Mouse (Mus musculus): Measurements from ENCODE around the gene Tulp4.

Gene Tulp4

DNA sequence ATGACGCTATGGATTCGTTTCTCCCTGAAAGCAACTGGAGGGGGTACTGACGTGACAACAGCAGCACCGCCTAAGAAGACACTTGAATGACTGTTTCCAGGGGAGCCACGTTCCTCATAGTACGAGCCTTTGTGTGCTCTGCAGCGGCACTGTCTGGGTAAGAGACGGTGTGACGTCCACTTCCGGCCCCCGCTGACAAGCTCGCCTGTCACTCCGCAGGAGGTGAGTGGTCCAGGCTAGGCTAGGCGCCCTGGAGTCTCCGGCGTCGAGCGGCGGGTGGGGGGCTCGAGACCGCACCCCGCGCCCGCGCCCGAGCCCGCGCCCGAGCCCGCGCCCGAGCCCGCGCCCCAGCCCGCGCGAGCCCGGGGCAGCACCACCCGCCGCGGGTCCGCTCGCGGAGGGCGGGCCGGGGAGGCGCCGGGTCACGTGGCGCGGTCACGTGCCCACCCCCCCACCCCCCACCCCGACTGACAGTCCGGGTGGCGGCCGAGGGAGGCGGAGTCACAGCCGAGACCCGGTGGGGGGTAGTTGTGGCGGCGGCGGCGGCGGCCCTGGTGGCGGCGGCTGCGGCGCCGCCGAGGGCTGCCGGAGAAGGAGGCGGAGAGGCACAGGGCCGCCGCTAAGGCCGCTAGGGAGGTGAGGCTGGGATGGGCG, at the start of gene Tulp4:
TSS of gene Tulp4 (plus strand) at position 77 of the 654 bp plus-strand sequence.
- DNase-seq (ENCODE audit: low spot score): peak; percentile 94

GRCm38 (mm10) chr17:6062793-6063192, 43.4 kb upstream of the Tulp4 start:
- DNase-seq (ENCODE audit: low spot score): no peak

GRCm38 (mm10) chr17:6063532-6063931, 42.7 kb upstream of the Tulp4 start:
- DNase-seq (ENCODE audit: low spot score): no peak

DNA sequence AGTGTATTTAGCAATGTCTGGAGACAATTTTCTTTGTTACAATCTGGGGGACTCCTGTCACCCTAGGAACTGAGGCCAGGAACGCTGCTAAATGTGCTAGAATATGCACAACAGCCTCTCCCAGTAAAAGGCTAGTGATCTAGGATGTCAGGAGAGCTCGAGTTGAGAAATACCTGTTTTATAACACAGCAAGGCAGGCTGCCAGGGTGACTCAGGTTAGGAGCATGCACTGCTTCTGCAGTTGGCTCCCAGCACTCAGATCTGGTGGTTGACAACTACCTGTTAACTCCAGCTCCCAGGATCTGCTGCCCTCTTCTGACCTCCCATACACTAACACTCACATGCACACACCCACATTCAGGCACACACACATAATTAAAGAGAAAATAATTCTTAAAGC, 40.2 kb upstream of the Tulp4 start:
- DNase-seq (ENCODE audit: low spot score): no peak

DNA sequence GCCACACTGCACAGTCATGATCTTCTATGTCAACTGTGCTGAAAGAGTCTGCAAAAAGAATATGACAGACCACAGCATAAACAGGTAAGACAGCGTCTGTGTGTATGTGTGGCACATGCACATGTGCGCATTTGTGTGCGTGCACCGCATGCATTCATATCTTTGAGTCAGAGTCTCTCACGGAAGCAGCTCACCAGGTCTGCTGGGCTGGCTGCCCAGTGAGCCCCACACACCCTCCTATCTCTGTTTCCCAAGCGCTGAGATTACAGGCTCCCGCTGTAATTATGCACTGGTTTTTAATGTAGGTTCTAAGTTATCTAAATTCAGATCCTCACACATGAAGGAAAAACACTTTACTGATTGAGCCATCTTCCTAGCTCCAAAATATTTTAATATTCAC, 38.6 kb upstream of the Tulp4 start:
- DNase-seq (ENCODE audit: low spot score): no peak

GRCm38 (mm10) chr17:6069866-6070265, 36.4 kb upstream of the Tulp4 start:
- no peak for DNase-seq (ENCODE audit: low spot score)

- DNase-seq (ENCODE audit: low spot score): no peak
These were observed 32.8 kb upstream of the Tulp4 start for GRCm38 (mm10) chr17:6073405-6073804.

DNA sequence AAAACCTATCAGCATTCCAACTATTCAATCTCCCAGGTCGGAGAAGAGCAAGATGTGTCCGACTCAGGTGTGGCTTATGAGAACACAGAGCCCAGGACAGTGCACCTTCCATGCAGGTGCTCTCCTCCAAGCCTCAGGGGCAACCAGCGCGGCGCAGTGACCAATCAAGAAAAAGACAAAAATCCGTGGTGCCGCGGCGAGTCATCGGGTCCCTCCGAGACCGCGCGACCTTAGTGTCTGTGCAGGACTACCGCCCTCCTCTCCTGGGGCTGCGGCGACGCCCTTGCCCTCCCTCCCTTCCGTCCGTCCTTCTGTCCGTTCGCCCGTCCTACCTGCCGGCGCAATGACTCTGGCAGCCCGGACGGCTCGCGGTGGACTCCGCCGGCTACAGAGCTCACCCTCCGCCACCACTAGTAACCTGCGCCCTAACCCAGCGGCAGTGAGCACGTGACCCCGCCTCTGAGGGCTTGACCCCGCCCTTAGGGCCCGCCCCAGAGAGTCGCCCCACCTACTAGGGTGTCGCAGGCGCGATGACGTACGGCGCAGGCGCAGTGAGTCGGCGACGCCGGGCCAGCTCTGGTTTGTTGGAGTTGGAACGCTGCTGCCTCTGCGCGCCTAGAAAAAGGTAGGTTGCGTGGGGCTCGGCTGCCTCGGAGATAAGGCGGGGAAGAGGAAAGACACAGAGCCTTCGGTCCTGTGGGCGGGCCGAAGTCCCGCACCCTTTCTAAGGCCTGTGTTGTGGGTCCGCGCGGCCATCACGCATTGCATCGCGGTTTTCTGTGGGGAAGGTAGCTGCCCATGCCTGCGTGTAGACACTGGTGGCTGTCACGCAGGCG, 26.7 kb upstream of the Tulp4 start, which contains the start of the genes Serac1 and Gtf2h5:
TSS of gene Serac1 (minus strand) at position 455 of the 836 bp plus-strand sequence.
TSS of gene Gtf2h5 (plus strand) at position 500 of the 836 bp plus-strand sequence.
- DNase-seq (ENCODE audit: low spot score): peak; percentile 98

DNA sequence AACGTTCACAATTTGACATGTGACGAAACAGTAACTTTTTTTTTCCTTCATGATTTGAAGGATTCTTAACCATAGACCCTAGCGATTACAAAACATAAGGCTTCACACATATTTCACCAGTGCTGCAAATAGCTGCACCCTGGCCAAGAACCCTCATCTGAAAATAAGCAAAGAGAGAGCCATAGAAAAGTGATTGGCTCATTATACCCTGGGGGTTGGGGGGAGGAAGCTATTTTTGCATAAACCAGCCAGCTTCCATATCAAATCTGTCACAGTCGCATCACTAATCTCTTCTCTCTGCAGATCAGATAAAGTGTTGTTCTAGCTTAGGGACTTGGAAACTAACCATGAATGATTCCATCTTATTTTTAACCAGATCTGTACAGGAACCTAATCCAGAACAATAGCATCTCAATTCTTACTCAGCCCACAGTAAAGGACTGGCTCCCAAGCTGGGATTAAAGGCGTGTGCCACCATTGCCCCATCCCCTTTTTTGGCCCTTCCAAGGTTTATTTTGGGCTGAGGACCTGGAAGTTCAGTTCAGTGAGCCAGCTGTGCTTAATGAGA, 22.8 kb upstream of the Tulp4 start:
- no peak for DNase-seq (ENCODE audit: low spot score)

DNA sequence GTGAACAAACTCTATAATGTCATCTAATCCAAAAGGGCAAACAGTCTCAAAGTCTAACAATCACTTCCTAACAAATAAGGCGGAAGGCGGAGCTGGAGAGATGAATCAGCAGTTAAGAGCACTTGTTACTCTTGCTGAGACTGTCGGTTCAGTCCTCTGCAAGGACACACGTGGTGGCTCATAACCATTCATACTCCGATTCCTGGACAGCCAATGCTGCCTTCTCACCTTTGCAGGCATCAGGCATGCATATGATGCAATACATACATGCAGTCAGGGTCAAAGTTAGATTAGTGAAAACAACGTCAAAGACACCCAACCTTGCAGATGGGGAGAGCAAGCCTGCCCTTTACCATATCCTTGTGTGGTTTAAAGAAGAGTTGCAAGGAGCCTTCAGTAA, 14.6 kb upstream of the Tulp4 start:
- DNase-seq (ENCODE audit: low spot score): no peak

GRCm38 (mm10) chr17:6095579-6095978, 10.7 kb upstream of the Tulp4 start:
- no peak for DNase-seq (ENCODE audit: low spot score)

DNA sequence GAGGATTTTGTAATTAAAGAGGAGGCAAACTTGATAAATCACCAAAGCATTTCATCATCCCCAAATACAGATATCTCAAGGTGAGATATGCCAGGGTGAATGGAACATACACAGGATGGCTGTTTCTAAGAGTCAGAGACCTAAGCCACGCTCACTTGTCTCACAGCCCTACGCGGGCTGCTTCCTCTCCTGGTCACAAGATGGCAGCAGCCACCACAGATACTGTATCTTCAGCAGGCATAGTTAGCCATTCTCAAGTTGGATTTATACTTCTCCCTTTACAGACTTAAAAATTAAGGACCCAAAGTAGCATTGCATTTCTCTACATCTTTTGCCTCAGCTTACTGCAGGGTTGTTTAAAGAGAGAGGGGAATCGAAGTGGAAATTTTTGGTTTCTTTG, 8.4 kb upstream of the Tulp4 start:
- DNase-seq (ENCODE audit: low spot score): peak; percentile 72

DNA sequence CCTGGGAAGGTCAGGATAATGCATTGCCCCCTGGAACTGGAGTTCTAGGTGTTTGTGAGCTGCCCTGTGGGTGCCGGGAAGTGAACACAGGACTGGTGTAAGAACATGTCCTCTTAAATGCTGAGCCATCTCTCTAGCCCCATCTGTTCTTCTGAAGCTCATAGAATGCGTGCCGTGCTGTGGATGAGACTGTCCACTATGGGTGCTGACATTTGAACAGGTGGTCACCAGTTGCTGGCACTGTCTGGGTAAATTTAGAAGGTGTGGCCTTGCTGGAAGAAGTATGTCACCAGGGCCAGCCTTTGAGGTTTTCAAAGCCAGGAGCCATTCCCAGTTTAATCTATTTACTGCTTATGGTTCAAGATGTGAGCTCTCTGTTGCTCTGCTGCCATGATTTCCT, 4.0 kb upstream of the Tulp4 start:
- DNase-seq (ENCODE audit: low spot score): no peak

GRCm38 (mm10) chr17:6103566-6103965, 2.7 kb upstream of the Tulp4 start:
- DNase-seq (ENCODE audit: low spot score): no peak

DNA sequence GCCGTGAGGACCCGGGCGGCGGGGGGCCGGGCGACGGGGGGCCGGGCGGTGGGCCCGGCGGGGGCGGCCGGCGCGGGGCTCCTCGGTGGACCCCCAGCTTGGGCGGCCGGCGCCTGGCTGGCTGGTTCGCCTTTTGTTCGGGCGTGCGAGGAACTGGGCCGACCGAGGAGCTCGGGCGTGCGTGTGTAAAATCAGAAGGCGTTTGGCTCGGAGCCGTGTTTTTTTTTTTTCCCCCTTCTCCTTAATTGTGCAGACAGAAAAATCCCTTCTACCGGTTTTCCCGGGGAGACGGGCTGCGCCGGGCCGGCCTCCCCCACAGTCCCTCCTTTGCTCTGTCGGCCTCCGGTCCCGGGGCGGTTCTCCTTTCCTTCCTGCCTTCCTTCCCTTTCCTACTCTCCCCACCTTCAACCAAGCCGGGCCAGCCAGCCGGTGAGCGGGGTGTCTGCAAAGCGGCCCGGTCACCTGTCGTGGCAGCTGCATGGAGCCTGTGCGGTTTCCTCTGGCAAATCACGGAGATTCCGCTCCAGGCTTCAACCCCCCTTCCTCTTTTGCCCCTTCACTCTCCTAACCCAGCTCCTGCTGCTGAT, 871 bp downstream of the Tulp4 start:
- DNase-seq (ENCODE audit: low spot score): peak; percentile 60

DNA sequence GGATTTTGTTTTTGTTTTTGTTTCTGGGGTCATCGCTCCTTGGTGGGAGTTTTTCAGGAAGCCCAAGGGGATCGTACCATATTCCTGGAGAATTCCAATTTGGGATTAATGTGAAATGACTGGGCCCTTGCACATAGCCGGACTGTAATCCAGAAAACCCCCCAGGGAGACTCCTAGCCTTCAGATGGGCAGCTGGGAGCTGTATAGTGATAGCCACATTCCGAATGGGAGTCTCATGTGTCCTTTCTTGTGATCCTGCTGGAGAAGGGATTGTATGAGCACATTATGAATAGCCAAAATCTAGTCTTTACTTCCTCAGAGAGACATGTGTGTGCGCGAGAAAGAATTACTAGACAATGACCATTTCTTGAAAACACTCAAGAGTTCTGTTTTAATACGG, 1.9 kb downstream of the Tulp4 start:
- DNase-seq (ENCODE audit: low spot score): peak; percentile 17

GRCm38 (mm10) chr17:6110956-6111355, 4.7 kb downstream of the Tulp4 start:
- no peak for DNase-seq (ENCODE audit: low spot score)

DNA sequence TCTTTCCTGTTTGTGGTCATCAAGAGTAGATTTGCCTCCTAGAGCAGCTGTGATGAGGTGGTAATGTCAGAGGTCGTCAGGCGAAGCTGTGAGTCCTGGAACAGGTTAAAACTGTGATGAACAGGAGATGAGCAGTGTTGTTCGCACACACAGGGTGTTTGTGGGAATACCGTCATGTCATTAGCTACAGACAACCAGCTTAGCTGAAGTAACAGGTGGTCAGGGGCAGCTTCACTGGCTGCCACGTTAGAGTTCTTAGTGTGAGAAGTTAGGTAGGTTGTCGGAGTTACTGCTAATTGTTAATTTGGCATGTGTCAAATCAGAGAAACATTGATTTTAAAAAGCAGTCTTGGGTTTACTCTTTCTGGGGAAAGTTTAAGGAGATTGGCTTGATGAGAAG, 7.4 kb downstream of the Tulp4 start:
- no peak for DNase-seq (ENCODE audit: low spot score)

GRCm38 (mm10) chr17:6115085-6115484, 8.8 kb downstream of the Tulp4 start:
- no peak for DNase-seq (ENCODE audit: low spot score)

DNA sequence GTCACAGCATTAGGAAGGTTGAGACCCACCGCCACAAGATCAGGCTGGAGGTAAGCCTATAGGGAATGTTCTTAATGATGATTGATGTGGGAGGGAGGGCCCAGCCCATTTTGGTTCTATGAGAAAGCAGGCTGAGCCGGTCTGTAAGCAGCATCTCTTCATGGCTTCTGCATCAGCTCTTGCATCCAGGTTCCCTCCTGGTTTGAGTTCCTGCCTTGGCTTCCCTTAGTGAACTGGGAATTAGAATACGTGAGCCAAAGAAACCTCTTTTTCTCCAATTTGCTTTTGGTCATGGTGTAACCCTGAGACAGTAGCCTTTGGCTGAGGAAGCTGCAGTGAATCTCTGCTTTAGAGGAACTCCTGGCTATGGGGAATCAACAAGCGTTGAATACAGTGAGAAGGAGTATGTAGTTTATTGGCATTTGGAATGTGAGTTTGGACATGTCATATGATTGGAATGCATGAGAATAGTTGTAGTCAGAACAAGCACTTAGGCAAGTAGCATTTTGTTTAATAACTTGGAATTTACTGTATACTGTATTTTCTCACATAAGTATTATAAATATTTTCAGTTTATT, 11.0 kb downstream of the Tulp4 start:
- DNase-seq (ENCODE audit: low spot score): no peak

GRCm38 (mm10) chr17:6117917-6118316, 11.7 kb downstream of the Tulp4 start:
- no peak for DNase-seq (ENCODE audit: low spot score)

- no peak for DNase-seq (ENCODE audit: low spot score)
These were observed 12.6 kb downstream of the Tulp4 start for GRCm38 (mm10) chr17:6118861-6119260.
